In genomic region chr3:95670419-95670818, GRCm38 (mm10) we compare ENCODE assay signal across 1 mouse cellular context. TPM values are rescaled to one million over a fixed set of nuclear protein-coding genes. Genes with fewer than 3 reads are reported as not detected.
"Had no signal": no experiment of that assay in that cellular context is flagged by ENCODE, and none has a peak within 500 bp of the region (broad histone marks: within the 10 kb centered on the region; RNA-seq: fewer than 3 reads in every experiment).

No protein-coding gene starts in this region.

RNA-seq across cellular contexts. Expression of gene Adamtsl4, which starts 17.3 kb away (rescaled TPM):
- total RNA-seq: megakaryocyte-erythroid progenitor cell, adult 5-6 weeks had no signal
